Mouse (Mus musculus) heart, embryonic 12.5 days (tissue): Measurements from ENCODE around the gene Sh3pxd2b. TPM values are rescaled to one million over a fixed set of nuclear protein-coding genes. Genes with fewer than 3 reads are reported as not detected.

ENCODE experiments used
- ATAC-seq: fragments of 200-750 bp; cut with Nextera tagmentation; 2 replicates; pipeline ENCODE4 v1.8.0; 2017; ENCODE audit warnings: moderate TSS enrichment, moderate library complexity; ENCODE audit not compliant: insufficient number of reproducible peaks, low FRiP score
- H3K27ac ChIP-seq: fragments of 300-500 bp; sonication (generic); 2 replicates; pipeline ENCODE4 v1.5.1; 2016; ENCODE audit warnings: mild to moderate bottlenecking, moderate library complexity; ENCODE audit not compliant: poor library complexity, severe bottlenecking
- H3K27me3 ChIP-seq: fragments of 300-500 bp; sonication (generic); replicated peaks from 2 replicates; pipeline ENCODE4 v1.6.1; 2016; ENCODE audit warnings: mild to moderate bottlenecking, moderate library complexity
- H3K36me3 ChIP-seq: fragments of 300-500 bp; sonication (generic); 2 replicates; pipeline ENCODE4 v1.6.1; 2016; ENCODE audit warnings: mild to moderate bottlenecking, moderate library complexity
- H3K4me1 ChIP-seq: fragments of 300-500 bp; sonication (generic); replicated peaks from 2 replicates; pipeline ENCODE4 v1.6.1; 2016; ENCODE audit warnings: mild to moderate bottlenecking
- H3K4me2 ChIP-seq: fragments of 300-500 bp; sonication (generic); 2 replicates; pipeline ENCODE4 v1.6.1; 2016; ENCODE audit warnings: mild to moderate bottlenecking, moderate library complexity
- H3K4me3 ChIP-seq: fragments of 300-500 bp; sonication (generic); 2 replicates; pipeline ENCODE4 v1.5.1; 2016; ENCODE audit warnings: mild to moderate bottlenecking
- H3K9ac ChIP-seq: fragments of 300-500 bp; sonication (generic); 2 replicates; pipeline ENCODE4 v1.6.1; 2016; ENCODE audit warnings: mild to moderate bottlenecking, moderate library complexity
- H3K9me3 ChIP-seq: fragments of 300-500 bp; sonication (generic); replicated peaks from 2 replicates; pipeline ENCODE4 v1.6.1; 2016; ENCODE audit warnings: mild to moderate bottlenecking, moderate library complexity
- WGBS: fragments of 180-500 bp; shearing (Covaris S2); methylation state at CpG from one replicate; pipeline ENCODE4 v1.1.7; 2016; 5-methylcytosine and 5-hydroxymethylcytosine counted together
- polyA plus RNA-seq: library from polyadenylated mRNA; unstranded; fragments of >200 nt; fragmentation: Nextera tagmentation; extraction: Ambion mirVana; gene quantifications from 2 replicates; pipeline ENCODE4 v1.2.1, GENCODE M21; 2016

Gene Sh3pxd2b
- polyA plus RNA-seq, 1 experiment from 2014 or later: 16.5 TPM

DNA sequence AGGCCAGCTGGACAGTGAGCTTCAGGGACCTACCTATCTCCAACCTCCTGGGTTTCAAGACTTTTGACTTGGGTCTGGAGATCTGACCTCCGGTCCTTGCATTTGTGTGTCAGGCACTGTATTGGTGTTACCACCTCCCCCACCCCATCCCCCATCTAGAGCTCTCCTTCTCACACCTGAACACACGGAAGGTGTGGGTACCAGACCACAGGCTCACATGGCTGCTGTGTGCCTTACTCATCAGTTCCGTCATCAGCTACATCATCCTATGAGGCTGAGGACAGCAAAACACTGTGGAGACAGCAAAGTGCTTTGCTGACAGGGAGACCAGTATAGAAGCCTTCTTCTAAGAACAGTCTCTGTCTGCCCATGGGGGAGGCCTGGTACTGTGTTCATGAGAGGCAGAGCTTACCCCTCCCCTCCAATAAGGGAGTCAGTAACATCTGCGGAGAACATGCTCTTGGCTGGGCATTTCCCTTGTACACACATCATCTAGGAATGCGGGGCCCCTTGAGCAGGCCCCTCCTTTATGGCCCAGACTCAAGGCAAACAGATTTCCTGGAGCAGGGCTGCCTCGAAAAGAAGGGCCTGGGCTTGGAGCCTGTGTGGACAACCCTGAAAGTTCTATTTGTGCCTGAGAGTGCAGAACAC lies 87.9 kb downstream of the Sh3pxd2b start:
- WGBS: 41% methylated on average over 6 of the region's 6 CpGs
- Histone ChIP-seq H3K4me3 (no peak overlapping the region), H3K9ac (no peak overlapping the region), H3K27me3 (no peaks in the 10 kb centered on the region), H3K36me3 (no peaks in the 10 kb centered on the region), H3K9me3 (no peaks in the 10 kb centered on the region; the same call in 1 of the 2 replicates), H3K4me2 (no peak overlapping the region), H3K27ac (peak overlapping the region; percentile 72), H3K4me1 (peaks cover 14% of the 10 kb centered on the region)
- ATAC-seq: peak; percentile 90

GRCm38 (mm10) chr11:32442576-32442975 lies 95.0 kb downstream of the Sh3pxd2b start:
- 68% methylated on average over 3 of the region's 3 CpGs for WGBS
- Histone ChIP-seq H3K4me1 (no peaks in the 10 kb centered on the region), H3K9me3 (peaks cover 7% of the 10 kb centered on the region), H3K27ac (no peak overlapping the region), H3K27me3 (no peaks in the 10 kb centered on the region), H3K4me3 (no peak overlapping the region), H3K4me2 (no peak overlapping the region), H3K9ac (no peak overlapping the region), H3K36me3 (no peaks in the 10 kb centered on the region)
- ATAC-seq: no peak

- no peak overlapping the region for H3K4me3 ChIP-seq
- H3K9ac ChIP-seq: no peak overlapping the region
- no peaks in the 10 kb centered on the region for H3K27me3 ChIP-seq
- H3K4me2 ChIP-seq: no peak overlapping the region
- ATAC-seq: no peak
- H3K4me1 ChIP-seq: no peaks in the 10 kb centered on the region
- no peaks in the 10 kb centered on the region for H3K36me3 ChIP-seq
- H3K9me3 ChIP-seq: peaks cover 7% of the 10 kb centered on the region
- no peak overlapping the region for H3K27ac ChIP-seq
- WGBS: 63% methylated on average over 1 of the region's 1 CpGs
Observed at GRCm38 (mm10) chr11:32444266-32444665, 96.6 kb downstream of the Sh3pxd2b start.

- H3K4me2 ChIP-seq: no peak overlapping the region
- H3K27ac ChIP-seq: no peak overlapping the region
- H3K4me1 ChIP-seq: no peaks in the 10 kb centered on the region
- H3K4me3 ChIP-seq: no peak overlapping the region
- WGBS: 68% methylated on average over 1 of the region's 1 CpGs
- H3K9me3 ChIP-seq: peaks cover 7% of the 10 kb centered on the region
- H3K27me3 ChIP-seq: no peaks in the 10 kb centered on the region
- no peaks in the 10 kb centered on the region for H3K36me3 ChIP-seq
- no peak overlapping the region for H3K9ac ChIP-seq
- ATAC-seq: no peak
Observed at GRCm38 (mm10) chr11:32445135-32445534, 97.5 kb downstream of the Sh3pxd2b start.

GRCm38 (mm10) chr11:32445637-32446226 lies 98.1 kb downstream of the Sh3pxd2b start:
- 62% methylated on average over 6 of the region's 6 CpGs for WGBS
- no peak overlapping the region for H3K27ac ChIP-seq
- no peaks in the 10 kb centered on the region for H3K36me3 ChIP-seq
- no peak overlapping the region for H3K4me2 ChIP-seq
- H3K4me1 ChIP-seq: 0 out of 2 replicates have a peak, but pooled peaks cover 3% of the 10 kb centered on the region
- no peaks in the 10 kb centered on the region for H3K27me3 ChIP-seq
- ATAC-seq: no peak
- H3K9ac ChIP-seq: no peak overlapping the region
- H3K9me3 ChIP-seq: peaks cover 5% of the 10 kb centered on the region
- H3K4me3 ChIP-seq: no peak overlapping the region

DNA sequence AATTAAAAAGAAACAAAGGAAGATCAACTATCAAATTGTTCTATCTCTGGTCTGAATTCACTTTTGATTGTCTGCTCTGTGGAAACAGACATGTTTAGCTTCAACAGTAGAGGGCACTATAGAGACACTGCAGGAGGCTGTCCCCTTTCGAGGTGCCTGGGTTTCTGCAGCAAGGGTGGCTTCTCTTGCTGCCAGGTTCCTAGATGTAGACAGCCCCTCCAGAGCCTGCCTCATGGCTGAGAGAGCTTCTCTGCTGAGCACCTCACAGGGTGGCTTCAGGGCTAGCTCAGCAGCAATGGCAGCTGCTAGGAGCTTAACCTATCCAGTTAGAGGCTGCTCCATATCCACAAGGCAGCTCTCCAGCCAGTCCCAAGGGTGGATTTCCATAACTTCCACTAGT lies 102.6 kb downstream of the Sh3pxd2b start:
- H3K9me3 ChIP-seq: no peaks in the 10 kb centered on the region
- no peak overlapping the region for H3K27ac ChIP-seq
- peaks cover 8% of the 10 kb centered on the region; the same call in 1 of the 2 replicates for H3K4me1 ChIP-seq
- no peak overlapping the region for H3K9ac ChIP-seq
- no peak overlapping the region for H3K4me2 ChIP-seq
- H3K36me3 ChIP-seq: no peaks in the 10 kb centered on the region
- WGBS: 0% methylated on average over 1 of the region's 1 CpGs
- no peak for ATAC-seq
- no peak overlapping the region for H3K4me3 ChIP-seq
- no peaks in the 10 kb centered on the region for H3K27me3 ChIP-seq

DNA sequence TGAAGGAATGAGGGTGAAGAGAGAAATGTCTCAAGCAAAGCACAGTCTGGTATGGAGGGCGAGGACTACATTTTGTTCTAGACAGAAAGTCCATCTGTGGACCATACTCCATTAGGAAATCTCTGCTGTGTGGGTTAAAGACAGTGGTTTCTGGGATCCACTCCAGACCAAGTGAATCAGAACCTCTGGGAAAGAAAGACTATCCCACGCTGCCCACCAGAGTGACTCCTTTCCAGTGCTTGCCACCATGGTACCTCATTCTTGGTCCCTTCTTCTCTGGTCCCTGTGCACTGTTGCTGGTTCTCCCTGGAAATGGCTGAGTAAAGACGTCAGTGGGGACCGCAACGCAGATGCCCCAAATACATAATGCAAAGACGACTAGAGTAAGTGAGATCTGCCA lies 103.7 kb downstream of the Sh3pxd2b start:
- no peaks in the 10 kb centered on the region for H3K27me3 ChIP-seq
- no peak overlapping the region for H3K4me3 ChIP-seq
- 87% methylated on average over 6 of the region's 6 CpGs for WGBS
- H3K4me2 ChIP-seq: no peak overlapping the region
- H3K4me1 ChIP-seq: peaks cover 8% of the 10 kb centered on the region; the same call in 1 of the 2 replicates
- no peaks in the 10 kb centered on the region for H3K9me3 ChIP-seq
- no peaks in the 10 kb centered on the region for H3K36me3 ChIP-seq
- no peak overlapping the region for H3K9ac ChIP-seq
- ATAC-seq: no peak
- H3K27ac ChIP-seq: no peak overlapping the region

- Histone ChIP-seq H3K4me1 (peaks cover 14% of the 10 kb centered on the region), H3K9me3 (no peaks in the 10 kb centered on the region), H3K9ac (no peak overlapping the region), H3K27me3 (no peaks in the 10 kb centered on the region), H3K4me3 (no peak overlapping the region), H3K4me2 (no peak overlapping the region), H3K27ac (no peak overlapping the region), H3K36me3 (no peaks in the 10 kb centered on the region)
- ATAC-seq: no peak
- whole genome bisulfite sequencing: 87% methylated on average over 4 of the region's 4 CpGs
Observed at GRCm38 (mm10) chr11:32452745-32453144, 105.1 kb downstream of the Sh3pxd2b start.

GRCm38 (mm10) chr11:32453353-32453915 lies 105.8 kb downstream of the Sh3pxd2b start:
- 42% methylated on average over 8 of the region's 8 CpGs for WGBS
- Histone ChIP-seq H3K9me3 (no peaks in the 10 kb centered on the region), H3K4me2 (0 out of 2 replicates have a peak overlapping the region, but pooled peaks have one; percentile 9)

GRCm38 (mm10) chr11:32454231-32454799 lies 106.7 kb downstream of the Sh3pxd2b start:
- Histone ChIP-seq H3K4me2 (peak overlapping the region; percentile 95), H3K4me3 (peak overlapping the region; percentile 96), H3K36me3 (no peaks in the 10 kb centered on the region), H3K27me3 (no peaks in the 10 kb centered on the region), H3K9me3 (no peaks in the 10 kb centered on the region), H3K4me1 (peaks cover 14% of the 10 kb centered on the region), H3K9ac (peak overlapping the region; percentile 96), H3K27ac (peak overlapping the region; percentile 90)
- ATAC-seq: peak; percentile 27
- WGBS: 3% methylated on average over 19 of the region's 19 CpGs

More at GRCm38 (mm10) chr11:32453353-32453915, 105.8 kb downstream of the Sh3pxd2b start:
- no peaks in the 10 kb centered on the region for H3K27me3 ChIP-seq
- no peak overlapping the region for H3K9ac ChIP-seq
- peaks cover 14% of the 10 kb centered on the region for H3K4me1 ChIP-seq
- no peak for ATAC-seq
- no peak overlapping the region for H3K4me3 ChIP-seq
- no peak overlapping the region for H3K27ac ChIP-seq
- H3K36me3 ChIP-seq: no peaks in the 10 kb centered on the region

DNA sequence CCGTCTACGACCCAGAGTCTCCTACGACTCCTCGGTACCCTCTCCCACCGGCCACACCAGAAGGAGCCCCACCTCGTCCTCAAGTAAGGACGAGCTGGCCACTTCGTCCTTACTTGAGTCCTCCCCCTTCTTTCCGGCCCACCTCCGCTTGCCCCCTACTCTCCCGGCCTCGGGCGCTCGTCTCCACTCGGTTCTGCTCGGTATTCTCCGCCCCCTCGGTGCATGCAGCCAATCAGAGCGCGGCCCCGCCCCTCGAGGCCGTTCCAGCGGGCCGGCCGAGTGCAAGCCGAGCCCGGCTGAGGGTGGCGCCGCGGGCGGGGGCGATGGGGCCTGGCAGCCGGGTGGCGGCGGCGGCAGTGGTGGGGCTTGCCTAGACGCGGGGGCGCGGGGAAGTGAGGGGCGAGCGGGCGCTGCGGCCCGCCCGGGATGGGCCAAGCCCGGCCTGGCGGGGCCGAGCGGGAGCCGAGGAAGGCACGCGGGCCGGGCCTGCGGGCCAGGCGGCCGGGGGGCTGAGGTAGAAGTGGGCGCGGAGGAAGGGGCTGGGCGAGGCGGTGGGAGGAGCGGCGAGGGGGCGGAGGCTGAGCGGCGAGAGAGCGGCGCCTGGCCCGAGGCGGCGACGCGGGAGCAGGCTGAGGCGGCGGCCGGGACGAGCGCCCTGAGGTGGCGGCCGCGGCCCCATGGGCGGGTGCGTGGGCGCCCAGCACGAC lies 107.3 kb downstream of the Sh3pxd2b start, which contains the start of gene Ubtd2:
Ubtd2 (plus strand) TSS at position 571 of the 707 bp plus-strand sequence.
- no peaks in the 10 kb centered on the region for H3K9me3 ChIP-seq
- H3K4me3 ChIP-seq: peak within 1 kb of the TSS; percentile 96
- WGBS: under 1% methylated on average over 80 of the region's 86 CpGs
- ATAC-seq: peak; percentile 97
- no peaks in the 10 kb centered on the region for H3K36me3 ChIP-seq
- H3K27ac ChIP-seq: peak within 1 kb of the TSS; percentile 90
- H3K4me1 ChIP-seq: peaks cover 14% of the 10 kb centered on the region
- H3K9ac ChIP-seq: peak within 1 kb of the TSS; percentile 96
- peak within 1 kb of the TSS; percentile 95 for H3K4me2 ChIP-seq
- no peaks in the 10 kb centered on the region for H3K27me3 ChIP-seq
